Mouse (Mus musculus) G1E (cell line): ENCODE results near the gene Ifna2.

Experiments
- CTCF ChIP-seq: IDR thresholded peaks from 2 replicates; pipeline ENCODE4 v1.5.1; 2012; ENCODE audit warnings: low read depth, low read length, inconsistent platforms, mixed read lengths
- GATA1 ChIP-seq: IDR thresholded peaks from 2 replicates; pipeline ENCODE4 v1.6.1; 2012; ENCODE audit warnings: borderline replicate concordance, low read length, inconsistent platforms, mixed read lengths
- GATA2 ChIP-seq: IDR thresholded peaks from 2 replicates; pipeline ENCODE4 v1.6.1; 2012; ENCODE audit warnings: low read depth, low read length, inconsistent platforms, borderline replicate concordance
- POLR2AphosphoS5 ChIP-seq: IDR thresholded peaks from 2 replicates; pipeline ENCODE4 v1.6.1; 2012; ENCODE audit warnings: low read depth, low read length, inconsistent platforms; ENCODE audit not compliant: insufficient replicate concordance
- TAL1 ChIP-seq: conservative IDR thresholded peaks from 2 replicates; pipeline ENCODE4 v1.6.1; 2012; ENCODE audit warnings: low read depth, low read length, inconsistent platforms, mixed read lengths

DNA sequence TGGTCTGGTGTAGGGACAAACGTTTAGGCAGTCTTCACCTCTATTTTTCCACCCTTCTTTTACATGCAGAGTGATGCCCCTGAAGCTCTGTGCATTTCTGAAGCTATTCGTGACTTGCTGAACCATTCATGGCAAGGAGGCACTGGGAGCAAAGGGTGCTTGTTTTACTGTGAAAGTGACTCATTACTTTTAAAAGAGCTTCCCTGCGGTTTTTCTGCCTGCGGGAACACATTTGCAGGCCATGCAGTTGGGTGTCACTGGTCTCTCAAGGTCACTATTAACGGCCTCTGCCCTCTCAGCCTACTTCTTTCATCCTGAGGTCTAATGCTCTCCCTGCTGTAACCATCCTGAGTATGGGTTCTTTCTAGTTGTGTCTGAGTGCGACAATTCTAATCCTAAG lies 13.4 kb upstream of the Ifna2 start:
- TF ChIP-seq CTCF: no peak
- no peak for TF ChIP-seq TAL1
- no peak for TF ChIP-seq GATA1
- no peak for TF ChIP-seq GATA2
- TF ChIP-seq POLR2AphosphoS5: no peak
